Comparison of ENCODE assay signal across 10 mouse cellular contexts in genomic region chr1:156521796-156522517, GRCm38 (mm10). TPM values are rescaled to one million over a fixed set of nuclear protein-coding genes. Genes with fewer than 3 reads are reported as not detected.
DNase-seq lines count a peak whose midpoint lies in the region; ATAC-seq and TF ChIP-seq lines count a peak whose summit lies in the region.
"Had no signal": no experiment of that assay in that cellular context is flagged by ENCODE, and none has a peak within 500 bp of the region (broad histone marks: within the 10 kb centered on the region; RNA-seq: fewer than 3 reads in every experiment).

No protein-coding gene starts in this region.

- no peak overlapping the region for H3K4me3 ChIP-seq in limb, embryonic 14.5 days (replicated peaks; ENCODE audit: low read length)
- no peak overlapping the region for H3K4me3 ChIP-seq in limb, embryonic 10.5 days
- H3K4me3 ChIP-seq in embryonic facial prominence, embryonic 14.5 days (ENCODE audit: low read depth, low read length) = no peak overlapping the region
- no peak overlapping the region for H3K4me3 ChIP-seq in gastrocnemius, adult 2 months
- H3K4me3 ChIP-seq: neural tube, embryonic 12.5 days had no signal

- TF ChIP-seq CTCF in gastrocnemius, adult 2 months (IDR thresholded peaks at IDR 0.05) = no peak

- ATAC-seq in limb, embryonic 14.5 days (ENCODE audit: low FRiP score, low read depth) = no peak
- ATAC-seq in embryonic facial prominence, embryonic 14.5 days (ENCODE audit: low read depth) = no peak

- 63% methylated on average over 15 of the region's 15 CpGs for WGBS in limb, embryonic 14.5 days
- 82% methylated on average over 15 of the region's 15 CpGs for WGBS in limb, embryonic 10.5 days
- WGBS in embryonic facial prominence, embryonic 14.5 days = 53% methylated on average over 15 of the region's 15 CpGs

- H3K36me3 ChIP-seq in limb, embryonic 14.5 days (ENCODE audit: control insufficient read depth, insufficient read depth, low read length) = no peaks in the 10 kb centered on the region
- H3K36me3 ChIP-seq in limb, embryonic 10.5 days = no peaks in the 10 kb centered on the region
- no peaks in the 10 kb centered on the region for H3K36me3 ChIP-seq in embryonic facial prominence, embryonic 14.5 days (ENCODE audit: control insufficient read depth, insufficient read depth, low read length)
- H3K36me3 ChIP-seq: G1E; neural tube, embryonic 12.5 days had no signal

- no peaks in the 10 kb centered on the region for H3K27me3 ChIP-seq in limb, embryonic 14.5 days (ENCODE audit: control insufficient read depth, insufficient read depth, low read length)
- no peaks in the 10 kb centered on the region for H3K27me3 ChIP-seq in limb, embryonic 10.5 days (ENCODE audit: low read depth, poor library complexity, severe bottlenecking)
- no peaks in the 10 kb centered on the region for H3K27me3 ChIP-seq in embryonic facial prominence, embryonic 14.5 days (replicated peaks; ENCODE audit: control insufficient read depth, insufficient read depth, low read length)
- H3K27me3 ChIP-seq: neural tube, embryonic 12.5 days had no signal

- peak; percentile 15 for DNase-seq in limb, embryonic 14.5 days (ENCODE audit: low spot score)
- DNase-seq in limb, embryonic 10.5 days (ENCODE audit: low spot score) = no peak
- DNase-seq in embryonic facial prominence, embryonic 14.5 days (ENCODE audit: low spot score) = peak; percentile 71
- DNase-seq in kidney, postnatal 14 days = peak; percentile 74
- DNase-seq in skeletal muscle tissue, adult 2 months (ENCODE audit: low read depth, low spot score) = peak; percentile 6
- DNase-seq in cerebellum, adult 18-20 months = no peak
- no peak for DNase-seq in left cerebral cortex, postnatal 36 days (ENCODE audit: low spot score in 2 of 2)
- DNase-seq in gastrocnemius, adult 2 months = no peak

- no peak overlapping the region for H3K4me2 ChIP-seq in limb, embryonic 14.5 days (replicated peaks; ENCODE audit: low read depth, low read length, severe bottlenecking)
- no peak overlapping the region for H3K4me2 ChIP-seq in embryonic facial prominence, embryonic 14.5 days (ENCODE audit: low read depth, low read length)
- H3K4me2 ChIP-seq: neural tube, embryonic 12.5 days had no signal

- no peak overlapping the region for H3K27ac ChIP-seq in limb, embryonic 14.5 days (replicated peaks; ENCODE audit: low read depth, low read length)
- H3K27ac ChIP-seq in limb, embryonic 10.5 days = no peak overlapping the region
- no peak overlapping the region for H3K27ac ChIP-seq in embryonic facial prominence, embryonic 14.5 days (replicated peaks; ENCODE audit: low read depth, low read length)
- H3K27ac ChIP-seq in gastrocnemius, adult 2 months = no peak overlapping the region
- H3K27ac ChIP-seq: neural tube, embryonic 12.5 days had no signal

- intact Hi-C loops in left cerebral cortex, postnatal 36 days (cut with DNase I) = no loop called here
- intact Hi-C loops in gastrocnemius, adult 2 months (cut with DNase I) = no loop called here

- no peak overlapping the region for H3K9ac ChIP-seq in limb, embryonic 14.5 days (ENCODE audit: low read depth, low read length, severe bottlenecking)
- no peak overlapping the region for H3K9ac ChIP-seq in embryonic facial prominence, embryonic 14.5 days (ENCODE audit: low read depth, low read length)
- H3K9ac ChIP-seq: neural tube, embryonic 12.5 days had no signal

- no peaks in the 10 kb centered on the region for H3K9me3 ChIP-seq in limb, embryonic 14.5 days (ENCODE audit: control insufficient read depth, low read length)
- H3K9me3 ChIP-seq in limb, embryonic 10.5 days (replicated peaks) = no peaks in the 10 kb centered on the region
- H3K9me3 ChIP-seq in embryonic facial prominence, embryonic 14.5 days (ENCODE audit: control insufficient read depth, low read length) = no peaks in the 10 kb centered on the region
- H3K9me3 ChIP-seq: G1E; neural tube, embryonic 12.5 days had no signal

- no peak for TF ChIP-seq POLR2A in limb, embryonic 14.5 days (IDR thresholded peaks at IDR 0.05; ENCODE audit: borderline replicate concordance, extremely low read depth, insufficient read depth, insufficient read length)

- no peaks in the 10 kb centered on the region for H3K4me1 ChIP-seq in limb, embryonic 14.5 days (ENCODE audit: control insufficient read depth, insufficient read depth, low read length)
- no peaks in the 10 kb centered on the region for H3K4me1 ChIP-seq in limb, embryonic 10.5 days
- H3K4me1 ChIP-seq in embryonic facial prominence, embryonic 14.5 days (ENCODE audit: control insufficient read depth, insufficient read depth, low read length) = no peaks in the 10 kb centered on the region
- H3K4me1 ChIP-seq: neural tube, embryonic 12.5 days had no signal

RNA-seq across cellular contexts. Expression of gene Gm10031, which starts 1.9 kb away (rescaled TPM):
- polyA plus RNA-seq in limb, embryonic 14.5 days (2012; rRNA removed) = 6.0 and 7.0 TPM in 2 replicates
- polyA plus RNA-seq in limb, embryonic 14.5 days (2014; fragmentation: Nextera tagmentation; extraction: Ambion mirVana) = 0.32 and 0.73 TPM in 2 replicates
- 0.24 and 0.28 TPM in 2 replicates for polyA plus RNA-seq in limb, embryonic 10.5 days (2016; fragmentation: Nextera tagmentation; extraction: Ambion mirVana)
- polyA plus RNA-seq in embryonic facial prominence, embryonic 14.5 days (2014; fragmentation: Nextera tagmentation; extraction: Ambion mirVana) = 0.57 and 0.98 TPM in 2 replicates
- 10 to 100 TPM; 42.9 to 43.3 TPM for total RNA-seq in left cerebral cortex, postnatal 36 days (2021)
- 10 to 100 TPM; 42.9 to 49.5 TPM for total RNA-seq in gastrocnemius, adult 2 months (2021)

RNA-seq across cellular contexts. Expression of gene Abl2, which starts 36.6 kb away (rescaled TPM):
- 10.2 and 10.9 TPM in 2 replicates for polyA plus RNA-seq in limb, embryonic 14.5 days (2012; rRNA removed)
- polyA plus RNA-seq in limb, embryonic 14.5 days (2014; fragmentation: Nextera tagmentation; extraction: Ambion mirVana) = 6.2 and 6.9 TPM in 2 replicates
- polyA plus RNA-seq in limb, embryonic 10.5 days (2016; fragmentation: Nextera tagmentation; extraction: Ambion mirVana) = 5.2 and 6.0 TPM in 2 replicates
- polyA plus RNA-seq in embryonic facial prominence, embryonic 14.5 days (2014; fragmentation: Nextera tagmentation; extraction: Ambion mirVana) = 5.4 and 5.5 TPM in 2 replicates
- 10 to 100 TPM; 53.8 to 69.7 TPM for total RNA-seq in left cerebral cortex, postnatal 36 days (2021)
- total RNA-seq in gastrocnemius, adult 2 months (2021) = 10 to 100 TPM; 21.2 to 26.1 TPM

RNA-seq across cellular contexts. Expression of gene Soat1, which starts 47.8 kb away (rescaled TPM):
- 23.1 and 39.5 TPM in 2 replicates for polyA plus RNA-seq in limb, embryonic 14.5 days (2012; rRNA removed)
- 19.1 and 21.3 TPM in 2 replicates for polyA plus RNA-seq in limb, embryonic 14.5 days (2014; fragmentation: Nextera tagmentation; extraction: Ambion mirVana)
- polyA plus RNA-seq in limb, embryonic 10.5 days (2016; fragmentation: Nextera tagmentation; extraction: Ambion mirVana) = 26.0 and 26.2 TPM in 2 replicates
- 21.8 and 22.0 TPM in 2 replicates for polyA plus RNA-seq in embryonic facial prominence, embryonic 14.5 days (2014; fragmentation: Nextera tagmentation; extraction: Ambion mirVana)
- 10 to 100 TPM; 32.3 to 47.6 TPM for total RNA-seq in left cerebral cortex, postnatal 36 days (2021)
- total RNA-seq in gastrocnemius, adult 2 months (2021) = 1 to 10 TPM; 3.5 to 3.9 TPM

Comparison
In these comparisons a context has a peak if more than half of its experiments do, and no peak if none do; other contexts are left out.
1. DNase-seq: peak in limb, embryonic 14.5 days (single experiment), embryonic facial prominence, embryonic 14.5 days (single experiment), kidney, postnatal 14 days (single experiment) and skeletal muscle tissue, adult 2 months (single experiment); none in limb, embryonic 10.5 days (single experiment), cerebellum, adult 18-20 months (0 of 2), left cerebral cortex, postnatal 36 days (0 of 2) and gastrocnemius, adult 2 months (single experiment).